Mouse (Mus musculus) liver, embryonic 14.5 days (tissue): ENCODE data around the gene Plcl2.

Experiments
- CTCF ChIP-seq: IDR thresholded peaks from 2 replicates; pipeline ENCODE4 v1.5.1; 2016; ENCODE audit warnings: antibody characterized with exemption, low read depth, control low read depth
- EP300 ChIP-seq: IDR thresholded peaks from 2 replicates; pipeline ENCODE4 v1.6.1; 2016; ENCODE audit warnings: antibody characterized with exemption, low read depth

- no peak for TF ChIP-seq CTCF
- TF ChIP-seq EP300 = no peak
Observed at GRCm38 (mm10) chr17:50580416-50580815, 71.2 kb downstream of the Plcl2 start.
